Comparison of ENCODE assay signal across 1 mouse cellular context in the genomic region with DNA sequence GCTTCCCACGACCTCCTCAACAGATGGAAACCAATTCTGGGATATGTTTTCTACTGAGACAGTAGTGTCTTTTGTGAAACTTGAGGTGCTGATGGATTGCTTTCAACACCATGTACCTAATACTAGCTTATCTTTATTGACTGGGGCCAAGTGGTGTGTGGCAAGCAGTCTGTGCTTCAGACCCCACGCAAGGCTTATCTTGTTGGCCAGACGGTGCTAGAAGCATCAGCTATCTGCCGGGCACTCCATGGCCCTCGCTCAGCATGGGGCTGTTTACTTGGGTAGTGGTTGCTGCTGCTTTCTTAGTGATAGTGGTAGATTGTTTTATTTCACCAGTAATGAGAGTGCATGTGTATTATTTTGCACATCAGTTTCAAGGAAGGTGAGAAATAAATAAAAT.
TF ChIP-seq lines count a peak whose summit lies in the region.

No protein-coding gene starts in this region.

TF ChIP-seq in MEL, 35 proteins besides CTCF, POLR2A, EP300 and RAD21 (continued from another document):
- no peak for TF ChIP-seq NRF1 (IDR thresholded peaks at IDR 0.05; ENCODE audit: insufficient read depth, low read depth, low read length, poor library complexity, severe bottlenecking)
- peak; percentile 99 for TF ChIP-seq TAL1 (IDR thresholded peaks at IDR 0.05; ENCODE audit: low read length)
- TF ChIP-seq MAFK (IDR thresholded peaks at IDR 0.05; ENCODE audit: borderline replicate concordance, low read depth, low read length) = peak; percentile 81; the same call in 1 of the 2 replicates
- TF ChIP-seq GATA1 (IDR thresholded peaks at IDR 0.05; ENCODE audit: low read depth, low read length) = peak; percentile 97
- peak; percentile 72 for TF ChIP-seq BHLHE40 (IDR thresholded peaks at IDR 0.05; ENCODE audit: borderline replicate concordance, low read depth, low read length)
- TF ChIP-seq ZNF384 (IDR thresholded peaks at IDR 0.05; ENCODE audit: low read depth, low read length) = 0 out of 2 replicates have a peak, but pooled peaks have one; percentile 14
- TF ChIP-seq HCFC1 (IDR thresholded peaks at IDR 0.05; ENCODE audit: low read depth, low read length) = 0 out of 2 replicates have a peak, but pooled peaks have one; percentile 22
- no peak for TF ChIP-seq USF1 (IDR thresholded peaks at IDR 0.05; ENCODE audit: low read depth, low read length)
- no peak for TF ChIP-seq POLR2AphosphoS2 (IDR thresholded peaks at IDR 0.05; ENCODE audit: low read length)
- no peak; the same call in 1 of the 2 replicates for TF ChIP-seq MYC (IDR thresholded peaks at IDR 0.05; ENCODE audit: low read depth, low read length)
- TF ChIP-seq POLR2AphosphoS5 (IDR thresholded peaks at IDR 0.05; ENCODE audit: borderline replicate concordance, low read depth, low read length) = no peak
- peak; percentile 84 for TF ChIP-seq MAZ (IDR thresholded peaks at IDR 0.05; ENCODE audit: low read depth, low read length)
- peak; percentile 91 for TF ChIP-seq ETS1 (IDR thresholded peaks at IDR 0.05; ENCODE audit: low read depth, low read length)
- no peak for TF ChIP-seq ZMIZ1 (IDR thresholded peaks at IDR 0.05; ENCODE audit: low read depth, low read length)
- TF ChIP-seq MAX (IDR thresholded peaks at IDR 0.05; ENCODE audit: low read length) = no peak; the same call in 1 of the 2 replicates
- no peak for TF ChIP-seq JUND (IDR thresholded peaks at IDR 0.05; ENCODE audit: low read depth, low read length)
- peak; percentile 96 for TF ChIP-seq TBP (IDR thresholded peaks at IDR 0.05; ENCODE audit: low read depth, low read length)
- TF ChIP-seq MEF2A (IDR thresholded peaks at IDR 0.05; ENCODE audit: extremely low read depth, insufficient replicate concordance, low read depth, low read length, poor library complexity, severe bottlenecking) = no peak
- TF ChIP-seq KAT2A (conservative IDR thresholded peaks at IDR 0.05; ENCODE audit: low read depth, low read length) = no peak; the same call in 1 of the 2 replicates
- TF ChIP-seq ELF1 (IDR thresholded peaks at IDR 0.05; ENCODE audit: low read depth, low read length) = no peak; the same call in 1 of the 2 replicates
- TF ChIP-seq E2F4 (IDR thresholded peaks at IDR 0.05; ENCODE audit: borderline replicate concordance, low read depth, low read length) = no peak
- TF ChIP-seq NELFE (IDR thresholded peaks at IDR 0.05; ENCODE audit: low read depth, low read length) = no peak
- TF ChIP-seq USF2 (IDR thresholded peaks at IDR 0.05; ENCODE audit: borderline replicate concordance in 1 of 2, insufficient read depth in 1 of 2, low read depth in 1 of 2, low read length in 2 of 2) = no peak
- TF ChIP-seq MXI1 (IDR thresholded peaks at IDR 0.05; ENCODE audit: low read depth, low read length) = peak; percentile 64
- no peak for TF ChIP-seq ZC3H11A (IDR thresholded peaks at IDR 0.05; ENCODE audit: low read depth, low read length)
- TF ChIP-seq SIN3A (IDR thresholded peaks at IDR 0.05; ENCODE audit: low read length) = peak; percentile 92
